Mouse (Mus musculus): ENCODE measurements around the gene Cstf1.
A peak's percentile ranks its signal among the peaks of the same experiment; 100 is the strongest.

The Cstf1 gene

GRCm38 (mm10) chr2:172370411-172371223 lies at the start of gene Cstf1, which contains the start of gene Aurka:
Gene Cstf1 (plus strand): TSS chr2:172370681.
Gene Aurka (minus strand): TSS chr2:172370535.
- peak; percentile 88 for DNase-seq (ENCODE audit: low spot score in 2 of 2)

GRCm38 (mm10) chr2:172320878-172321277 lies 49.6 kb upstream of the Cstf1 start:
- peak in 1 of 2 experiments; percentile 30 for DNase-seq (ENCODE audit: low spot score in 2 of 2)

GRCm38 (mm10) chr2:172328248-172328647 lies 42.2 kb upstream of the Cstf1 start:
- DNase-seq (ENCODE audit: low spot score in 2 of 2) = no peak

GRCm38 (mm10) chr2:172329179-172329578 lies 41.3 kb upstream of the Cstf1 start:
- no peak for DNase-seq (ENCODE audit: low spot score in 2 of 2)

- DNase-seq (ENCODE audit: low spot score in 2 of 2) = no peak
Observed at GRCm38 (mm10) chr2:172338206-172338942, 32.1 kb upstream of the Cstf1 start.

GRCm38 (mm10) chr2:172340936-172341335 lies 29.5 kb upstream of the Cstf1 start:
- no peak for DNase-seq (ENCODE audit: low spot score in 2 of 2)

- DNase-seq (ENCODE audit: low spot score in 2 of 2) = no peak
Observed at GRCm38 (mm10) chr2:172341606-172342005, 28.9 kb upstream of the Cstf1 start.

GRCm38 (mm10) chr2:172343751-172344150 lies 26.7 kb upstream of the Cstf1 start:
- no peak for DNase-seq (ENCODE audit: low spot score in 2 of 2)

GRCm38 (mm10) chr2:172344669-172345068 lies 25.8 kb upstream of the Cstf1 start:
- no peak for DNase-seq (ENCODE audit: low spot score in 2 of 2)

- DNase-seq (ENCODE audit: low spot score in 2 of 2) = peak; percentile 92 to 94
Observed at GRCm38 (mm10) chr2:172345258-172345738, 25.2 kb upstream of the Cstf1 start, which contains the start of gene Fam210b. Gene Fam210b (plus strand): TSS chr2:172345565.

GRCm38 (mm10) chr2:172346034-172346929 lies 24.2 kb upstream of the Cstf1 start:
- DNase-seq (ENCODE audit: low spot score in 2 of 2) = no peak

- peak in 1 of 2 experiments; percentile 16 for DNase-seq (ENCODE audit: low spot score in 2 of 2)
Observed at GRCm38 (mm10) chr2:172346933-172347611, 23.4 kb upstream of the Cstf1 start.

- DNase-seq (ENCODE audit: low spot score in 2 of 2) = peak; percentile 26 to 29
Observed at GRCm38 (mm10) chr2:172348297-172348950, 22.1 kb upstream of the Cstf1 start.

GRCm38 (mm10) chr2:172349776-172350175 lies 20.7 kb upstream of the Cstf1 start:
- DNase-seq (ENCODE audit: low spot score in 2 of 2) = no peak

- no peak for DNase-seq (ENCODE audit: low spot score in 2 of 2)
Observed at GRCm38 (mm10) chr2:172350773-172351172, 19.7 kb upstream of the Cstf1 start.

- DNase-seq (ENCODE audit: low spot score in 2 of 2) = no peak
Observed at GRCm38 (mm10) chr2:172353218-172353617, 17.3 kb upstream of the Cstf1 start.

GRCm38 (mm10) chr2:172354761-172355160 lies 15.7 kb upstream of the Cstf1 start:
- no peak for DNase-seq (ENCODE audit: low spot score in 2 of 2)

GRCm38 (mm10) chr2:172355833-172356232 lies 14.6 kb upstream of the Cstf1 start:
- no peak for DNase-seq (ENCODE audit: low spot score in 2 of 2)

GRCm38 (mm10) chr2:172363176-172363575 lies 7.3 kb upstream of the Cstf1 start:
- no peak for DNase-seq (ENCODE audit: low spot score in 2 of 2)

GRCm38 (mm10) chr2:172371258-172371657 lies 777 bp downstream of the Cstf1 start:
- DNase-seq (ENCODE audit: low spot score in 2 of 2) = no peak

All from spleen, postnatal 14 days (tissue).